Mouse (Mus musculus) adrenal gland, adult (tissue): ENCODE results near the gene Ceacam19.
"Not testable (repeated sequence)": the region's sequence is repeated elsewhere in the genome, so short reads cannot be mapped to it uniquely, and the experiment has no call there.

ENCODE experiments used
- DNase-seq, 2 experiments: peaks; one replicate each; pipeline ENCODE4 v3.0.0; 2022 to 2023; ENCODE audit warnings: low spot score in 1 of 2; ENCODE audit not compliant: inconsistent age in 2 of 2

Gene Ceacam19

DNA sequence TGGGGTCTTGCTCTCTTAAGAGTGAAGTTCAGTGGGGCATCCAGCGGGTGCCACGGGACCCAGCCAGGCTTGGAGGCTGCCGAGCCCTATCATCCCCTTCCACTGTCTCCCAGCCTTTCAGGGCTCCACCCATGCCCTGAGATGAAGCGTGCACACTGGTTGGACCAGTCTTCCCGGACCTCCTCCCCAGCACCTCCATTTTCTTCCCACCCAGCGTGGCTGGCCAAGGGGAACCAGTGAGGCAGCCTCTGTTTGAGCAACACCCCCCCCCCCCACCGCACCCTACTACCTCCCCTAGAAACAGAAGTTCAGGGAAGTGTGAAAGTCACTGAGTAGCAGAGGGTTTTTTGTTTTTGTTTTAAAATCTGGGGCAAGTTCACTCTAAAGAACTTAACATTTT is at the start of gene Ceacam19:
Ceacam19 (minus strand) TSS at position 117 of the 400 bp plus-strand sequence.
- DNase-seq, result no peak

DNA sequence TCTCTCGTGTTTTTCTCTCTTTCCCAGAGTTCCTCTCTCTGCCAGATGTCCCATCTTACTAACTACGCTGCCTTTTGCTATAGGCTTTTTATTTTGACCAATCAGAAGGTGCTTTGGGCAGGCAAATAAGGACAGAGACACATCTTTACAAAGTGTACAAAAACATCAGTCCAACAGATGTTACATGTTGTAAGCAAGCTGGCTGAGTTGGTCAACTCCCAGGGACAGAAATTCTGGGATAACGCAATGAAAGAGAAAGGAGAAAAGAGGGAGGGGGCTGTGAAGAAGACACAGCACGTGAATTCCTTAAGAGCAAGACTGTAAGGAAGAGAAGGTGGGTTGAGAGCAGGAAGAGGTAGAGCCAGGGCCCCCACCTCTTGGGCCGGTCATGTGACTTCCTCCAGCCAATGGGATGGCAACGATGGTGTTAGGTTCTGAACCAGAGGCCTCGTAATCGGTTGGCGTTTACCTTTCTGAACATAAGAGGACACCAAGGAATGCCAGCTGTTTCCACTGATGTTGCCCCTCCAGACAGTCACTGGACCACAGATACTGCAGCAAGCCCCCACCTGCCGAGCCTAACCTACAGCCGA is 49.6 kb upstream of the Ceacam19 start:
- no peak for DNase-seq

DNA sequence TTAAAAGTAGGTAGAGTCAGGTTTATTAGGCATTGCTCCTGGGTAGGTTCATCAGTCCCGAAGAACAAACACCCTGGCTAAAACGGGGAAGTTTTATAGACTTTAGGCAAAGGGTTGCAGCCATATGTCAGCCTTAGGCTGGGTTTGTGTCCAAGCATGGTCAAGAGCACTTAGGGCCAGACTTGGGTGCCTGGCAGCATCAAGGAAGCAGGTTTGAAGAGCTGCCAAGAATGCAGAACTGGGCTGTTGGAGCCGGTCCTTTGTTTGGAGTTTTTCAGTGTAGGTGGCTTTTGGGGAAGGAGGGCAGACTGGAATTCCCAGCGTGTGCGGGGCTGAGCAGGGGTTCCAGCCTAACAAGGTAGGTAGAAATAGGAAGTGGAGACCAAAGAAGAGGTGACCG is 48.2 kb upstream of the Ceacam19 start:
- DNase-seq, result peak in 1 of 2 experiments; percentile 49

DNA sequence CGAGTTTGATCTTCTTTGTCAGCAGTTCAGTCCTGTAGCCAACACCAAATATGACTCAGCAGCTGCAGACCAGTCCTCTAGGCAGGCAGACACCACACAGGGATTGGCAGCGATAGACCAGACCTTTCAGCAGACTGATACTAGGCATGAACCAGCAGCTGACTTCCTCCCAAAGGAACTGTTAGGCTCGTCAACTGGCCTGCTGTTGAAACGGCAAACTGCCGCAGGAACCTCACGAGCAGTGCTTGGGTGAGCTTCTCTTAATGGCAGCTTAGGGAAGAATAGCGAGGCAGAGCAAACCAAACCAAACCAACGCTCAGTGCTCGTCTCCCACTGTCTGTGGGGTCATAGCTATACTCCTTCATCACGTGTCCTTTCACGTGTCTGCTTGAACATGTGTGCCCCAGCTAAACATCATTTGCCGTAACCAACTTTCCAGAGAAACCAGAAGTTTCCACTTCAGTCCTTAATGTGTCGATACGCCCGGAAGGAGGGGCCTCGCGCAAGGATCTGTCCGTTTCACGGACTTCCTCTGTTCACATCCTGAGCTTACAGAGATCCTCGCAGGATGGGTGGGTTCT is 47.5 kb upstream of the Ceacam19 start:
- peak in 1 of 2 experiments; percentile 57 for DNase-seq

DNA sequence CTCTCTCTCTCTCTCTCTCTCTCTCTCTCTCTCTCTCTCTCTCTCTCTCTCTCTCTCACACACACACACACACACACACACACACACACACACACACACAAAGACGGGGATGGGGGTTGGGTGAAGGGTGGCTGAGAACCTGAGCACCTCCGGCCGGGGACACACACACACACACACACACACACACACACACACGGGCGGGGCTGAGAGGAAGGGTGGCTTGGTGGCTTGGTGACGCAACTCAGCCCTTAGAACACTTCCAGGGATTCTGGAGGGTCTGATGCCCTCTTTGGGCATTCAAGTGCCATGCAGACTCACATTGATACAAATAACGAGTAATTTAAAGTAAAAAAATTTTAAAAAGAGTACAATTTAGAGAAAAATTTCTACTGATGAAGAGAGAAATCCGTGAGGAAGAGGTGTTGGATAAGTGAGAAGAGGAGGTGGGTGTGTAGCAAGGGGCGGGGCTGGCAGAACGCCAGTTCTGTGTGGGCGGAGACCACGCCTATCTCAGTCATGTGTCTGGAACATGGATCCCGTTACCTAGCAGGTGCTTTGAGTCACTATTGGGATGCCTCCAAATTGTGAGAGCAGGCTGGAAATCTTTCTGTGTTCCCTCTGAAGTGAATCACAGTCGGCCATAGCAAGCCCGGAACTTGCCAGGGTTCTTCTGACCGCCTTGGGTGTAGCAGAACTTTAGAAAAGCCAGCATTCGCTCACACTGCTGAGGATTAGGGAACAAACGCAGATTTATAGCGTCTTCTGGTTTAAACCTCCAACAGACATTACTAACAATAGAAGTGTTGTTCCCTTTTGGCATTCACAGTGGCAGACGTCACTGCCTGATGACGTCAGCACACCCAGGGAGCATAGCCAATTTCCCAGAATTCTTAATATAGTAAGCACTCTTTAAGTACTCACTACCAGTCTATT is 45.4 kb upstream of the Ceacam19 start:
- peak; percentile 67 to 85 for DNase-seq

DNA sequence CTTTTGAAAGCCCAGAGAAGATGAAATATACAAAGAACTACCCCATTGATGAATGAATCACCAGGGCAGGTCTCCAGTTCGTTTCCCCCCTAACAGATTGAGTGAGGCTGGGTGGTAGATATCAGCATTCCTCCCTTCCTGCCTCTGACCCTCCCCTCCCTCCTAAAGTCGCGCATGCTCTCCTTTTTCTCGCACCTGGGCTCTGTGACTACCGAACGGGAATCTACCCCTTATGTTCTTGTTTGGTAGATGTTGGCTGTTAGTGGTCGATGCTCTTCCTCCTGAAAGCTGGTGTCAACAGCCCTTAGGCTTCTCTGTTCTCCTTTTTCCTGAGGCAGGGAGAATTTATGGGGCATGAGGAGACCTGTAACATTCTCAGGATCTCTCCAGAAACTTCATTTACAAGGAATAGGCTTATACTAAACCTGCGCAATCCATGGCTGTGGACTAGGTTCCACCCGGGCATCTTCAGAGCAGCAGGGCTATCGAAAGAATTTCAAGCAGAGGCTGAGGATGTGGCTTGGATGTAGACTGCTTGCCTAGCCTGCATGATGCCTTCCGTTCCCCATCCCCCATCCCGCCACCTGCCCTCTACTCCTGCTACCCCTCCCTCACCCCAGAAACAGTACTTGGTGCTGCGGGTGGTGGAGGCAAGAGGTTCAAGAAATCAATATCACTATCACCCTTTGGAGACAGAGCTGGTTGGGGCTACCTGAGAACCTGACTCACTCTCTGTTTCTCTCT is 44.5 kb upstream of the Ceacam19 start:
- DNase-seq, result peak in 1 of 2 experiments; percentile 27

DNA sequence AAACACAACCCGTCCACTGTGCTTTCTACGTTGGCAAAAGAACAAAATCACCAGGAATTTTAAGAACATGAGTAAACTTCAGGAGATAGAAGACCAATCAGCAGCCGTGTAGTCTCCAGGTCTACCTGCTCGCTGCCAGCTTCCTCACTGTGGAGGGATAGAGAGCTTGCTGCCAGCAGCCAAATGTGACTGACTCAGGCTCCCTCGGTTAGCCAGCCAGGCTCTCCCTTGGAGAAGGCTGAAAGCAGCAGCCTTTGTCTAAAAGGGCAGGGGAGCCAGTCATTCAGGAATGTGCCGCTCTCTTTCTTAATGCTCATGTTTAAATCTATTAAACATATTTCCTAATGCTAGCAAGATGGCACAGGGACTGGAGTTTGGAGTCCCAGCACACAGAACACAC is 42.7 kb upstream of the Ceacam19 start:
- DNase-seq, result not testable (repeated sequence)

DNA sequence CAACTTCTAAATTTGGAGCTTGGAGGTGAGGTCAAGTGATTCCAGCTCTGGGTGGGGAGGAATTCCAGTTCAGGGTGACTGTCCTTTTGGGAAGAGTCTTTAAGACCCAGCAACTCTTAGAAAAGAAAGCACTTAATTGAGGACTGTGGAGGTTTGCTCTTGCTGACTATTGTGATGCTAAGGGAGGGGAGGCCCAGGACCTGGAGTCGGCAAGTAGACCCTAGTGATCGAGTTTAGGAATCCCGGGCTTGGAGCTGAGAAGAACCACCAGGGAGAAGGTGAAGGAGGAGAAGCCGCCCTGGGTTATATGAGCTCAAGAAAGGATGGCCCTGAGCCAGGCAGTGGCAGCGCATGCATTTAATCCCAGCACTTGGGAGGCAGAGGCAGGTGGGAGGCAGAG is 40.7 kb upstream of the Ceacam19 start:
- DNase-seq, result peak in 1 of 2 experiments; percentile 44

DNA sequence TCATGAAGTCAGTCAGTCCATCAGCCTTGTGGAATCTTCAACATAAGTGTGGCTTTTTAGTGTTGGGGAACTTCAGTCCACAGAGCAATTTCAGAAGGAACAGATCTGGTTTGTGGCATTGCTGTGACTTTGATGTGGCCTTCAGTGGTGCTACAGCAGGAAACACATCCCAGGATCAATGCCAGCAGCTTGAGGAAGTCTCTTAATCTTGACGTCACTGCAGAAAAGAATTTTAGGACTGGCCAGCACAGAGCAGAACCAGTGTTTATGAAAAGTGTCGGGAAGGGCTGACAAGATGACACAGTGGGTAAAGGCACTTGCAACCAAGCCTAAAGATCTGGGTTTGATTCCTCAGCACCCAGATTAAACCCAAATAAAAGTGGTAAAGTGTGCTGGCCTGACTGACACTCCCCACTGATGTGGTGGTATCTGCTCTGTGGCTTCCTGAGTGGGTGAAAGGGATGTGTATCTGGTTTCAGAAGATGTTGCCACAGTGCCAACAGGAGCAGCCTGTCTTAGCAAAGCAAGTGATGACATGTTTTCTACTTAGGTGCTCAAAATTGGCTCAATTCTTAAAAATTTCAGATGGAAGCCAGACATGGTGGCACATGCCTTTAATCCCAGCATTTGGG is 39.2 kb upstream of the Ceacam19 start:
- DNase-seq, result peak; percentile 40 to 74

DNA sequence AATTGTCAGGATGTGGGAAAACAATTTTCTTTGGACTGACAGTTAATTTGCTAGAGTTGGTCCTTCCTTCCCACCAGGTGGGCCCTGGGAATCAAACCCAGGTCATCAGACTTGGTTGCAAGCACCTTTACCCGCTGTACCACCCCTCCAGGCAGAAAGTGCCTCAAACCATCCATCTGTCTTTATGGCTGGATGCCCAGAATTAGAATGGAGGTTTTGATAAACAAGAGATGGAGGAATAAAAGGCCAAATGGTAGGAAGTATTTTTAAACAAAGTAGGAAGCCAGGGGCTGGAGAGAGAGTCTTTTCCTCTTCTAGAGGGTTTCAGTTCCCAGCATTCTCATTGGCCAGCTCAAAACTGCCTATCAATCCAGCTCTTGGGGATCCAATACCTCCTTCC is 37.6 kb upstream of the Ceacam19 start:
- no peak for DNase-seq

DNA sequence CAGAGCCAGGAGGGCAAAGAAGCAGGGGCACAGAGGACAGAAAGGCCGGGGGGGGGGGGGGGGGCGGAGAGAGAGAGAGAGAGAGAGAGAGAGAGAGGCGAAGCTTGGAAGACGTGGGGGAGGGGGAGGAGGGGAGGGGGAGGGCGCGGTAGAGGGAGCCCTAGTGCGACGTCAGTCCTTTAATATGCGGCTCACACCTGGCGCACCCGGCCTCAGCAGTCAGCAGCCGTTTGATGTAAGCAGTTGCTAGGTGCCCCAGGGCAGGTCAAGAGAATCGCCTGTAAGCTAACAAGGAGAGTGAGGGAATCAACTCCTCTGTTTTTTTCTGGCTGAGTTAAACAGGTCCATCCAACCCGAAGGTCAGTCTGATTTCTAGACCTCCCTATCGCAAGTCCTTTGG is 36.0 kb upstream of the Ceacam19 start:
- no peak for DNase-seq

DNA sequence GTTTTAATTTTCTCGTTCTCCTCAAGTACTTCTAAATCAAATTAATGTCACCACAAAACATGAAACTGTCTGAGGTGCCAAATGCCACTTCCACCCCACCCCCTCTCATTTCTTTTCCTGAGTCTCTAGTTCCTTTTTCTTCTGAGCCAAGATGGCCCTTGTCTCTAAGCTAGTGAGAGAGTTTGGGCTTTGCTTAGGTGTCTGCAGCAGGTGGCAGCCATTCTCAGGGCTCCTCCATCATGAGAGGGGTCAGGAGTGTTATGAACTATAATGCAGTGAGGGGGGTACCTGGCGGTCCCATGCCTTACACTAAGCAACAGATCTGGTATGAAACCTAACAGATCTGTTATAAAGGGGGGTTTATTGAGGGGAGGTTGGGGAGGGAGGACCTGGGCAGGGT is 35.6 kb upstream of the Ceacam19 start:
- DNase-seq, result peak in 1 of 2 experiments; percentile 22

DNA sequence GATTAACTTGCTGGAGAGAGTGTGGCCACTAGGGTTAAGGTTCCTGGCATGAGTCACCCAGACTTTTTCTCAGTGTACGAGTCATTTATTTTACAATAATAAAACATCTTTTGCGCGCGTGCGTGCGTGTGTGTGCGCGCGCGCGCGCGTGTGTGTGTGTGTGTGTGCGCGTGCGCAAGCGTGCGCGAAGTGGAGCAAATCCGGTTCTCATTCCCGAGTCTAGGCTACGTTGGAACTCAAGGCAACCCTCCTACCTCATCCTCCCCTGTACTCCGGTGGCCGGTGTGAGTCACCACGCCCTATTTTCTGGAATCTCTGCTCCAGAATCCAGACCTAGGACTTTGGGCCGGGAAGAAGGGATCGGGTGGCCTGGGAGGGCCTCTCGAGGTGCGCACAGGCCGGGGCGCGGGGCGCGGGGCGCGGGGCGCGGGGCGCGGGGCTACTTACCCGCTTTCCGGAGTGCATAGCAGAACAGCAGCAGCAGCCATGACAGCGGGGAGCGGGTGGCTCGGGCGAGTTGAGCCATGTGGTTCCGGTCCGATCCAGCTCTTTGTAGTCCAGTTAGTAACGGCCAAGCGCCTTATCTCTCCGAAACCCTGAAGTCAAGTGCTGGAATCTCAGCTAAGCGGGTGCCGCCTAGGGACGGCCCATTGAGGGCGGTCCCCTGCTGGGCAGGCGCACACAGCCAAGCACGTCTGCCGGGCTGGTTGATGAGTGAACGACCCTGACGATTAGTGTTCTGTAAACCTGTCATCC is 32.9 kb upstream of the Ceacam19 start, which contains the start of gene Pvr:
Pvr (minus strand) TSS at position 655 of the 756 bp plus-strand sequence.
- peak; percentile 90 to 96 for DNase-seq

DNA sequence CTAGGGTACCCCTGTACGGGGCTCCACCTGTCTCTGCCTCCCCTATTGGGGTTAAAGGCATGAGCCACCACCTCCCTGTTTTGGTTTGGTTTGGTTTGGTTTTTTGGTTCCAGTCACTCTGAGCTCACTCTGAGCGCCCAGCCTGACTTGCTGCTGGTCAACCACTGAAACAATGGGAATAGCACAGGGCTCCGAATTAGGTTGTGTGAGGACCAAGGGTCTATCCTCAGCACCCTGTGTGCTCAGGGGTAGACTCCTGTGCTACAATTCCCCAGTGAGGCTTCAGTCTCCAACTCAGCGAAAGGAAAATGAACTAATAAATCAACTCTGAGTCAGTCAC is 32.4 kb upstream of the Ceacam19 start:
- no peak for DNase-seq

DNA sequence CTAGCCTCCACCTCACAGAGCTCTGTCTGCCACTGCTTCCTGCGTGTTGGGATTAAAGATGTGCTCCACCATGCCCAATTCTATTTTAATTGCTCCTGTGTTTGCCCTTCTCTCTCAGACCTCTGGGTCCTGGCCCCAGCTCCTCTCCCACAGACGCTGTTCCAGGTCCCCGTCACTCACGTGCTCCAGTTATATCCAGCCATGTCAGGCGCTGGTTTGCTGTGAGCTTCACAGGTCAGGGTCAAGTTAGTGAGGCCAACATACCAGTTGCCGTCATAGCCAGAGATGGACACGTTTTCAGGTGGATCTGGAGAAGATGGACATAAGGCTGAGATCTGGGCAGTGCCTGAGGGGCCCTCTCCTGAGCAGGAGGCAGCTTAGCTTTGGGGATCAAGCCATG is 26.8 kb upstream of the Ceacam19 start:
- DNase-seq, result peak in 1 of 2 experiments; percentile 23

DNA sequence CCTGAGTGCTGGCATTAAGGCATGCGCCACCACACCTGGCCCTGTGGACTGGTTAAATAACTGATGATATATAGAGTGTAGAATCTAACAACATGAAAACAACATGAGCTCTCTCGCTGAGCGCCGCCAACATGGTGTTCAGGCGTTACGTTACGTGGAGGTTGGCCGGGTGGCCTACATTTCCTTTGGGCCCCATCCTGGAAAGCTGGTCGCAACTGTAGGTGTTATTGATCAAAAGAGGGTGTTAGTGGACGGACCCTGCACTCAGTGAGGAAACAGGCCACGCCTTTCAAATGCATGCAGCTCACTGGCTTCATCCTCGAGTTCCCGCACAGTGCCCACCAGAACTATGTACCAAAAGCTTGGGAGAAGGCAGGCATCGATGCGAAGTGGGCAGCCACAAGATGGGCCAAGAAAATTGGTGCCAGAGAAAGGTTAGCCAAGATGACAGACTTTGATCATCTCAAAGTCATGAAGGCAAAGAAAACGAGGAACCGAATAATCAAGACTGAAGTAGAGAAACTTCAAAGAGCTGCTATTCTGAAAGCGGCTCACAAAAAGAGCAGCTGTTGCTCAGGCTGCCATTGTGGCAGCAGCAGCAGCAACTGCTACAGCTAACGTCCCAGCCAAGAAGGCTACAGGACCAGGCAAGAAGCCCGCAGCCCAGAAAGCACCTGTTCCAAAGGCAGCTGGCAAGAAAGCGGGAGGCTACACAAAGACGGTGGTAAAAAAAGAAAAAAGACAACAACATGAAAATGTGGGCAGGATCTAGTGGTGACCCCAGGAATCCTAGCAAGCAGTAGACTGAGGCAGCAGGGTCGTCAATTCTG is 24.1 kb upstream of the Ceacam19 start:
- peak in 1 of 2 experiments; percentile 25 for DNase-seq

DNA sequence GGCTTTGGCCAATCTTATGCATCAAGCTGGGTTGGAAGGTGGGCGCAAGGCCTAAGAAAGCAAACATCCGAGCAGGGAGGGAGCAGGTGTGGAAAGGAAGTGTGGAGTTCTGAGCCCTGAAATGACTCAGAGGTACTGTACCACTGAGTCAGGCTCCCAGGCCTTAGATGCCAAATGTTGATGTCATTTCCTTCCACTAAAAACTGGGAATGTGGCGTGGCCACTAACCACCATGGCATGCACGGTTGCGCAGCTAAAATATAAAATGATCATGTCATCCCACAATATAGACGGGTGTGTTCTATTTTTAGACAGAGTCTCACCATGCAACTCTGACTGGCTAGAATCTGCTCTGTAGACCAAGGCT is 23.5 kb upstream of the Ceacam19 start:
- DNase-seq, result peak in 1 of 2 experiments; percentile 26

DNA sequence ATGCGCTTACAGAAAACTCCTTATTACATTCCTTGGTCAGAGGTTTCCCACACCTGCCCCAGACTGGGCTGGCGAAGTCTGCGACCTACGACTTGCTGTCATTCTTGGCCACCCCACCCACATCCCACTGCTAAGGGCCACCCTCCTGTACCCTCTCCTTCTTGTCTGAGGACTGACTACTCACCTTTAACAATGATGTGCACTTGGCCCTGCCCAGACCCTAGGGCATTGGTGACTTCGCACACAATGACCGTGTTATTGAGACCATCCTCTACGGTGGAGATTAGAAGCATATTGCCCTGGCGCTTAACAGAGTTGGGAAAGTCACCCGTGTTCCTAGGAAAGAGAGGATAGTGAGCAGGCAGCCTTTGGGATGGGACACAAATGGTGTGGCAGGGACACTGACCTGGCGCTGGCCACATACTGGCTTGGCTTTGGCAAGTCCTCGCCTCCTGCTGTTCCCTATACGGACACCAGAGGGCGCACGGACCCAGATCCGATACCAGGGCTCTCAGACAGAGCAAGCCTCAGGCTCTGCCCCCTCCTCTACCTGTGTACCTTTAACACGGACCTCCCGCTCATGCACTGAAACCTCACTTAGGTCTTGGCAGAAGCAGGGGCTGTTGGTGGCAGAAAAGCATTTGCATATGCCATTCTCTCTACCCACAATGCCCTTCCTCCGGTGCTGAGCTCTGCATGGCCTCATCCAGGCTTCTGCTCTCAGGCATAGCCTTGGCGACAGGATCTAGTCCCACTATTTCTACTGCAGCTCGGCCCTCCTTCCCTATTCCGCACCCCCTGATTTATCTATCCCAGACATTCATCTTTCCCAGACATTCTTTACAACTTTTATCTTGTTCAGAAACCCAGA is 22.9 kb upstream of the Ceacam19 start:
- peak; percentile 75 to 92 for DNase-seq
